Mouse (Mus musculus) intestine, embryonic 15.5 days (tissue): ENCODE results near the gene Nr4a1. TPM values are rescaled to one million over a fixed set of nuclear protein-coding genes. Genes with fewer than 3 reads are reported as not detected.

Experiments used
- ATAC-seq: fragments of 200-750 bp; cut with Nextera tagmentation; 2 replicates; pipeline ENCODE4 v1.8.0; 2017; ENCODE audit warnings: moderate TSS enrichment, moderate library complexity
- H3K27ac ChIP-seq: fragments of 300-500 bp; sonication (generic); 2 replicates; pipeline ENCODE4 v1.5.1; 2015; ENCODE audit warnings: mild to moderate bottlenecking, inconsistent platforms
- H3K27me3 ChIP-seq: fragments of 300-500 bp; sonication (generic); replicated peaks from 2 replicates; pipeline ENCODE4 v1.6.1; 2015; ENCODE audit warnings: inconsistent platforms
- H3K36me3 ChIP-seq: fragments of 300-500 bp; sonication (generic); 2 replicates; pipeline ENCODE4 v1.6.1; 2015; ENCODE audit warnings: inconsistent platforms
- H3K4me1 ChIP-seq: fragments of 300-500 bp; sonication (generic); replicated peaks from 2 replicates; pipeline ENCODE4 v1.6.1; 2015; ENCODE audit warnings: inconsistent platforms
- H3K4me2 ChIP-seq: fragments of 300-500 bp; sonication (generic); replicated peaks from 2 replicates; pipeline ENCODE4 v1.6.1; 2015; ENCODE audit warnings: mild to moderate bottlenecking, inconsistent platforms
- H3K4me3 ChIP-seq: fragments of 300-500 bp; sonication (generic); replicated peaks from 2 replicates; pipeline ENCODE4 v1.5.1; 2015; ENCODE audit warnings: inconsistent platforms
- H3K9ac ChIP-seq: fragments of 300-500 bp; sonication (generic); 2 replicates; pipeline ENCODE4 v1.6.1; 2015; ENCODE audit warnings: inconsistent platforms
- H3K9me3 ChIP-seq: fragments of 300-500 bp; sonication (generic); 2 replicates; pipeline ENCODE4 v1.6.1; 2016; ENCODE audit warnings: inconsistent platforms
- WGBS: fragments of 180-500 bp; shearing (Covaris S2); methylation state at CpG from one replicate; pipeline ENCODE4 v1.1.7; 2015; 5-methylcytosine and 5-hydroxymethylcytosine counted together
- polyA plus RNA-seq: library from polyadenylated mRNA; unstranded; fragments of >200 nt; fragmentation: Nextera tagmentation; extraction: Ambion mirVana; gene quantifications from 2 replicates; pipeline ENCODE4 v1.2.1, GENCODE M21; 2015

The Nr4a1 gene
- polyA plus RNA-seq, 1 experiment from 2014 or later: 7.9 TPM

DNA sequence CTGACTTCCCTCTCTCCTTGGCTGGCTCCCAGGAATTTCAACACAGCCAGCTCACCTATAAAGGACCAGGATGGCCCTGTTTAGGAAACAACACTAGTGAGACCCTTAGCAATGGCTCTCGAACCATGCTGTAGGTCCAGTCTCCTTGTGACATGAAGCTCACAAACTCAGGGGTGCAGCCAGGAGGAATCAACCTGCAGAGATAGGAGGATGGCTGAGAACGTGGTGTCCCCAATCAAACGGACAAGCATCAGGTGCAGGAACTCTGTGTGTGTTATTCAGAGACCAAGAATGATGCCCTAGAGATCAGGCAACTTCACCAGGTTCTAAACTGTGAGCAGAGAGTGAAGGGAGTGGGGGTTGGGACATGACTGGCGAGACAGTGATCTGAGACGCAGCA, 68.0 kb downstream of the Nr4a1 start:
- Histone ChIP-seq H3K4me3 (no peak overlapping the region), H3K27me3 (no peaks in the 10 kb centered on the region), H3K27ac (no peak overlapping the region), H3K9me3 (no peaks in the 10 kb centered on the region), H3K9ac (no peak overlapping the region), H3K4me1 (peaks cover 19% of the 10 kb centered on the region), H3K36me3 (no peaks in the 10 kb centered on the region), H3K4me2 (no peak overlapping the region)
- ATAC-seq: no peak
- 83% methylated on average over 5 of the region's 5 CpGs for WGBS

DNA sequence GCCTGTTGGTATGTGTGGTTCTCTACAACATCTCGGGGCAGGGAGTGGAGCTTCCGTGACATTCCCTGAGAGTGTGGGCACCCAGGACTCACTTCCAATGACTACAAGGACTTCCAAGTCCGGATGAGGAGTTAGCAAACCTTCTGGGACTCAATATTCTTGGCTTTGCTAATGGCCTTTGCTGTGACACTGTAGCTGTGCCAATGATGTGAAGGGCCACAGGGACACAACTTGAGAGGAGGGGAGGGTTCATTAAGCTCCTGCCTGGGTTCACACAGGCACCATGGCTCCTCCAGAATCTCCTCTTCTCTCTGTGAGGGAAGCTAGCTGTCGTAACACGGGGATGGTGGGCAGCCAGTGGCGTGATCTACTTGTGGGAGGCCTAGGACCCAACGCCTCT, 68.6 kb downstream of the Nr4a1 start:
- H3K4me3 ChIP-seq: no peak overlapping the region
- no peaks in the 10 kb centered on the region for H3K27me3 ChIP-seq
- ATAC-seq: no peak
- peaks cover 19% of the 10 kb centered on the region for H3K4me1 ChIP-seq
- no peak overlapping the region for H3K4me2 ChIP-seq
- 84% methylated on average over 7 of the region's 7 CpGs for WGBS
- H3K9ac ChIP-seq: no peak overlapping the region
- H3K27ac ChIP-seq: no peak overlapping the region
- no peaks in the 10 kb centered on the region for H3K9me3 ChIP-seq
- H3K36me3 ChIP-seq: no peaks in the 10 kb centered on the region

DNA sequence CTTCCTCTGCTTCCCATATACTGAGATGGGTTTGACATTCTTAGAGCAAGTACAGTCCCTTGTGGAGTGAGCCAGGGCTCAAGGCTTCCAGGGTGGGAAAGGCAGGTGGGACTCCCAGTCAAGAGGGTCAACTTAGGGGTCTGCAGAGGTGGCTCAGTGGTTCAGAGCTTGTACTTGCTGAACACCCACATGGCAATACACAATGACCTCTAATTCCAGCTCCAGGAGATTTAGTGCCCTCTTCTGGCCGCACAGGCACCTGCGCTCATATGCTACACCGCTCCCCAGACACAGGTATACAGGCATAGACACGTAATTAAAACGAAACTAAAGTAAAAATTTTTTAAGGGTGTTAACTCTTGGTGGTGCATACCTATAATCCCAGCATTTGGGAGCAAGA, 69.4 kb downstream of the Nr4a1 start:
- H3K9me3 ChIP-seq: no peaks in the 10 kb centered on the region
- no peaks in the 10 kb centered on the region for H3K27me3 ChIP-seq
- no peak overlapping the region for H3K4me2 ChIP-seq
- no peak overlapping the region for H3K27ac ChIP-seq
- H3K36me3 ChIP-seq: no peaks in the 10 kb centered on the region
- no peak overlapping the region for H3K4me3 ChIP-seq
- H3K9ac ChIP-seq: no peak overlapping the region
- 96% methylated on average over 5 of the region's 5 CpGs for WGBS
- no peak for ATAC-seq
- peaks cover 26% of the 10 kb centered on the region for H3K4me1 ChIP-seq

Other genes with a start within 250 kb of the Nr4a1 start
- gene Gm47841, start 206.9 kb upstream of the Nr4a1 start, polyA plus RNA-seq: not detected in 2 replicates
- 0.18 and 0.19 TPM in 2 replicates for gene Fignl2, start 175.7 kb upstream of the Nr4a1 start, polyA plus RNA-seq
- gene Ankrd33, start 138.5 kb upstream of the Nr4a1 start, polyA plus RNA-seq: not detected in 2 replicates
- 27.3 and 27.6 TPM in 2 replicates for gene Acvrl1, start 125.7 kb upstream of the Nr4a1 start, polyA plus RNA-seq
- 9.1 and 9.3 TPM in 2 replicates for gene Acvr1b, start 80.2 kb upstream of the Nr4a1 start, polyA plus RNA-seq
- gene Grasp, start 30.1 kb upstream of the Nr4a1 start, polyA plus RNA-seq: 3.9 and 4.8 TPM in 2 replicates
- 61.1 and 62.0 TPM in 2 replicates for gene Atg101, start 30.0 kb downstream of the Nr4a1 start, polyA plus RNA-seq
- gene 6030408B16Rik, start 38.9 kb downstream of the Nr4a1 start, polyA plus RNA-seq: 4.1 TPM in 2 replicates
- gene Krt80, start 115.9 kb downstream of the Nr4a1 start, polyA plus RNA-seq: 1.2 TPM in 2 replicates
- 134 and 137 TPM in 2 replicates for gene Krt7, start 156.8 kb downstream of the Nr4a1 start, polyA plus RNA-seq
- 0.20 and 0.21 TPM in 2 replicates for gene Krt87, start 184.5 kb downstream of the Nr4a1 start, polyA plus RNA-seq
- gene Krt88, start 193.5 kb downstream of the Nr4a1 start, polyA plus RNA-seq: not detected in 2 replicates
- not detected in 2 replicates for gene Krt81, start 209.5 kb downstream of the Nr4a1 start, polyA plus RNA-seq
- 0.14 TPM in 1 of 2 replicates, not detected in the other for gene Krt86, start 219.2 kb downstream of the Nr4a1 start, polyA plus RNA-seq
- 0.19 TPM in 1 of 2 replicates, not detected in the other for gene Krt83, start 237.2 kb downstream of the Nr4a1 start, polyA plus RNA-seq